Mouse (Mus musculus) neutrophil, adult 5-6 weeks (primary cell): ENCODE results near the gene Olfm4. TPM values are rescaled to one million over a fixed set of nuclear protein-coding genes. Genes with fewer than 3 reads are reported as not detected.

ENCODE experiments used
- ATAC-seq: fragments of 151-379, 151-347 bp; 2 replicates; pipeline ENCODE4 v1.8.0; 2017; ENCODE audit warnings: mild to moderate bottlenecking, moderate TSS enrichment; ENCODE audit not compliant: insufficient number of reproducible peaks, poor library complexity, low FRiP score, severe bottlenecking; ENCODE audit errors: extremely low read depth
- total RNA-seq: library from RNA; stranded (forward); fragments of 200-1000 nt; gene quantifications from 2 replicates; pipeline ENCODE4 v1.2.3, GENCODE M21; 2017

The Olfm4 gene
- 5.2 and 7.1 TPM in 2 replicates for total RNA-seq

GRCm38 (mm10) chr14:79983781-79984180, at the start of gene Olfm4:
Gene Olfm4, plus strand, starts transcription at chr14:79984081.
- ATAC-seq, result no peak

GRCm38 (mm10) chr14:79934426-79934825, 49.5 kb upstream of the Olfm4 start:
- no peak for ATAC-seq

- ATAC-seq, result no peak
These were observed 46.9 kb upstream of the Olfm4 start for GRCm38 (mm10) chr14:79936879-79937468.

- no peak for ATAC-seq
These were observed 38.0 kb upstream of the Olfm4 start for GRCm38 (mm10) chr14:79945876-79946275.

GRCm38 (mm10) chr14:79955678-79956077, 28.2 kb upstream of the Olfm4 start:
- ATAC-seq, result no peak

- ATAC-seq, result no peak
These were observed 25.9 kb upstream of the Olfm4 start for GRCm38 (mm10) chr14:79957789-79958487.

- ATAC-seq, result no peak
These were observed 22.7 kb upstream of the Olfm4 start for GRCm38 (mm10) chr14:79961187-79961586.

GRCm38 (mm10) chr14:79961602-79962001, 22.3 kb upstream of the Olfm4 start:
- no peak for ATAC-seq

- no peak for ATAC-seq
These were observed 13.7 kb upstream of the Olfm4 start for GRCm38 (mm10) chr14:79970165-79970564.

- no peak for ATAC-seq
These were observed 12.7 kb upstream of the Olfm4 start for GRCm38 (mm10) chr14:79970928-79971738.

GRCm38 (mm10) chr14:79981437-79981836, 2.4 kb upstream of the Olfm4 start:
- ATAC-seq, result no peak

- no peak for ATAC-seq
These were observed 1.3 kb downstream of the Olfm4 start for GRCm38 (mm10) chr14:79985137-79985670.

- no peak for ATAC-seq
These were observed 1.8 kb downstream of the Olfm4 start for GRCm38 (mm10) chr14:79985696-79986095.

- no peak for ATAC-seq
These were observed 3.0 kb downstream of the Olfm4 start for GRCm38 (mm10) chr14:79986831-79987230.

GRCm38 (mm10) chr14:79989785-79990184, 5.9 kb downstream of the Olfm4 start:
- ATAC-seq, result no peak

- ATAC-seq, result no peak
These were observed 6.7 kb downstream of the Olfm4 start for GRCm38 (mm10) chr14:79990547-79990946.

- ATAC-seq, result no peak
These were observed 13.7 kb downstream of the Olfm4 start for GRCm38 (mm10) chr14:79997534-79997933.

GRCm38 (mm10) chr14:80000110-80000531, 16.2 kb downstream of the Olfm4 start:
- 0 out of 2 replicates have a peak, but pooled peaks have one; percentile 6 for ATAC-seq

- no peak for ATAC-seq
These were observed 23.8 kb downstream of the Olfm4 start for GRCm38 (mm10) chr14:80007686-80008085.

- ATAC-seq, result no peak
These were observed 26.5 kb downstream of the Olfm4 start for GRCm38 (mm10) chr14:80010426-80010825.
